Mouse (Mus musculus) right cerebral cortex, adult 2 months (tissue): ENCODE measurements around the gene Fbxw25.
"Not testable (repeated sequence)": the region's sequence is repeated elsewhere in the genome, so short reads cannot be mapped to it uniquely, and the experiment has no call there.

Experiments
- DNase-seq, 2 experiments: peaks; one replicate each; pipeline ENCODE4 v3.0.0; 2021 to 2022; ENCODE audit warnings: low spot score in 2 of 2

Fbxw25 gene

DNA sequence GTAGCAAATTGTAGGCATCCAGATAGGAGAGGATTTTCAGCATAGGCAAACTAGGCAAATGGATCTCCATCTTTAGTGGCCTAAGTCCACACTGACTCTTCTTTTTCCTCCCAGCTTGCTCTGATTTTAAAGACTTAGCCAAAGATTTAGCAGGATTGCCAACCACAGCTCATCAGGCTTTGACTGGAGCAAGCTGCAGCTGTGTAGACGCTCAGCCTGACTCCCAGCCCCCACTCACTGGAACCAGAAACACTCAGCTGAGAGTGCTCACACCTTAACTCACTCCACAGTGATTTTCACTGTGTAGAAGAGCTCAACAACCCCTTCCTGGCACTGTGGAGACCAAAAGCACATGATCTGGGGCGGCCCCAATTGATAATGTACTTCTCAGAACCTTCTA is at the start of gene Fbxw25:
Gene Fbxw25, minus strand, starts transcription at position 101 of the 400 bp plus-strand sequence.
- DNase-seq, result not testable (repeated sequence)

GRCm38 (mm10) chr9:109702600-109702999 is 38.1 kb upstream of the Fbxw25 start, which contains the start of gene Fbxw18:
Gene Fbxw18 (minus strand): TSS chr9:109702700.
- not testable (repeated sequence) for DNase-seq

DNA sequence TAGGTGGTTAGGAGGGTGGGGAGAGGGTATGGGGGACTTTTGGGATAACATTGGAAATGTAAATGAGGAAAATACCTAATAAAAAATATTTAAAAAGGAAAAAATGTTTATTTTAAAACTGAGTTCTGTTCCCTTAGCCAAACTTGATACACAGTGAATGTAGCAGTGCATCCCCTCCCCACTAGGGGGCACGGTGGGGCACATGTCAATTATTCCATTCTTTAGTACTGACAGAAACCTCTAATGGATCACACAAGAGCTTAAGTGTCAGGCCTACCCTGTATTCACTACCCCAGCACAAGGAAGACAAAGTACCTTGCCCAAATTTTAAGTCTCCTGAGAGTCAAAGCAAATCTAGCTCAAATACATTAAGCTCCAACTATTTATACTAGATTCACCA is 20.8 kb upstream of the Fbxw25 start:
- DNase-seq, result peak; percentile 8 to 10

DNA sequence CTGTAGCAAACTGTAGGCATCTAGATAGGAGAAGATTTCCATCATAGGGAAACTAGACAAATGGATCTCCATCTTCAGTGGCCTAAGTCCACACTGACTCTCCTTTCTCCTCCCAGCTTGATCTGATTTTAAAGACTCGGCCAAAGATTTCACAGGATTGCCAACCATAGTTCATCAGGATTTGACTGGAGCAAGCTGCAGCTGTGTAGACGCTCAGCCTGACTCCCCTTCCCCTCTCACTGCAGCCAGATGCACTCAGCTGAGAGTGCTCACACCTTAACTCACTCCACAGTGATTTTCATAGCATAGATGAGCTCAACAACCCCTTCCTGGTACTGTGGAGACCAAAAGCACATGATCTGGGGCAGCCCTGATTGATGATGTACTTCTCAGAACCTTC is 38.5 kb downstream of the Fbxw25 start, which contains the start of gene Fbxw24:
Gene Fbxw24, minus strand, starts transcription at position 101 of the 400 bp plus-strand sequence.
- not testable (repeated sequence) for DNase-seq

DNA sequence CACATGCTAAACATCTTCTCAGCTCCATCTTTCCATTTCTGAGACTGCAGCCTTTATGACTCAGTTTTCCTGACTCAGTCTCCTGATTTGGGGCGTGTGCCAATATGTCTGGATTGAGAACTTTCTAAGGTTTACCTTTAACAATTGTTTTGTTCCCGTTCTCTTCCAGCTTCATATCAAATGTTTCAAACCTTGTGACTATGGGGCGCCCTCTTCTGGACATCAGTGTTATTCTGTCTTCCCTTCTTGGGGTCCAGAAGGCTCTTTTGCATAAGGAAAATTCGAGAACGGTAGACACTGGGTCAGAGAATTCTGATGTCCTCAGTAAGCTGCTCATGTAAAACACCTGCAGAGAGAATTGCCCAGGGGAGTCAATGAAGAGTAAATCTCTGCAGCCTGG is 57.6 kb downstream of the Fbxw25 start:
- DNase-seq, result peak; percentile 35 to 42

DNA sequence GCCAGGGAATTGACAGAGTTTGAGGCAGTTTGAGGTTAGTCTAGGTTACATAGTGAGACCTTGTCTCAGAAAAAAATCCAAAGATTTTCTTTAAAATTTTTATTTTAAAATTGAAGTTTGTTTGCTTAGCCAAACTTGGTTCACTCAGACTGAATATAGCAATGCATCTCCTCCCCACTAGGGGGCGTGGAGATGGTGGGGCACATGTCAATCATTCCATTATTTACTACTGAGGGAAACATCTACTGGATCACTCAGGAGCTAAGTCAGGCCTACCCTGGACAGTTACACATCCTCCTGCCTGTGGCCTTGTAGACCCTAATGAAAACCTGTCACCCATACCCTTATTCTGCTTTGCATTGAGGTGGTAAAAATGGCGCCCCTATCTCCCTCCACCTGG is 62.3 kb downstream of the Fbxw25 start:
- not testable (repeated sequence) for DNase-seq

- no peak for DNase-seq
Measured at GRCm38 (mm10) chr9:109597226-109597625, 67.2 kb downstream of the Fbxw25 start.
